Mouse (Mus musculus) embryonic facial prominence, embryonic 14.5 days (tissue): ENCODE data around the gene Cisd1. TPM values are rescaled to one million over a fixed set of nuclear protein-coding genes. Genes with fewer than 3 reads are reported as not detected.
"Not testable (repeated sequence)": the region's sequence is repeated elsewhere in the genome, so short reads cannot be mapped to it uniquely, and the experiment has no call there.

Experiments used
- ATAC-seq: fragments of 200-750 bp; cut with Nextera tagmentation; 2 replicates; pipeline ENCODE4 v1.8.0; 2017; ENCODE audit warnings: low read depth, moderate number of reproducible peaks, moderate TSS enrichment
- DNase-seq: peaks from one replicate; pipeline ENCODE4 v3.0.0-alpha.2; 2015; ENCODE audit warnings: low spot score
- H3K27ac ChIP-seq: fragments of 300-500 bp; sonication (generic); replicated peaks from 2 replicates; pipeline ENCODE4 v1.5.1; 2014; ENCODE audit warnings: low read depth, mild to moderate bottlenecking, low read length, moderate library complexity
- H3K27me3 ChIP-seq: fragments of 300-500 bp; sonication (generic); replicated peaks from 2 replicates; pipeline ENCODE4 v1.6.1; 2014; ENCODE audit warnings: low read length; ENCODE audit not compliant: control insufficient read depth, insufficient read depth
- H3K36me3 ChIP-seq: fragments of 300-500 bp; sonication (generic); 2 replicates; pipeline ENCODE4 v1.6.1; 2014; ENCODE audit warnings: low read length, mixed read lengths; ENCODE audit not compliant: control insufficient read depth, insufficient read depth
- H3K4me1 ChIP-seq: fragments of 300-500 bp; sonication (generic); 2 replicates; pipeline ENCODE4 v1.6.1; 2014; ENCODE audit warnings: antibody characterized with exemption, low read length; ENCODE audit not compliant: control insufficient read depth, insufficient read depth
- H3K4me2 ChIP-seq: fragments of 300-500 bp; sonication (generic); 2 replicates; pipeline ENCODE4 v1.6.1; 2014; ENCODE audit warnings: low read depth, mild to moderate bottlenecking, low read length, moderate library complexity, mixed read lengths
- H3K4me3 ChIP-seq: fragments of 300-500 bp; sonication (generic); 2 replicates; pipeline ENCODE4 v1.5.1; 2014; ENCODE audit warnings: low read depth, mild to moderate bottlenecking, low read length
- H3K9ac ChIP-seq: fragments of 300-500 bp; sonication (generic); 2 replicates; pipeline ENCODE4 v1.6.1; 2014; ENCODE audit warnings: low read depth, mild to moderate bottlenecking, low read length, moderate library complexity, mixed read lengths
- H3K9me3 ChIP-seq: fragments of 300-500 bp; sonication (generic); 2 replicates; pipeline ENCODE4 v1.6.1; 2016; ENCODE audit warnings: low read length; ENCODE audit not compliant: control insufficient read depth
- WGBS: fragments of 180-500 bp; shearing (Covaris S2); extraction: QIAGEN DNeasy Blood & Tissue Kit; methylation state at CpG from one replicate; pipeline ENCODE4 v1.1.7; 2014; 5-methylcytosine and 5-hydroxymethylcytosine counted together
- polyA plus RNA-seq: library from polyadenylated mRNA; unstranded; fragments of >200 nt; fragmentation: Nextera tagmentation; extraction: Ambion mirVana; gene quantifications from 2 replicates; pipeline ENCODE4 v1.2.1, GENCODE M21; 2014

Cisd1 gene
- 89.2 and 99.6 TPM in 2 replicates for polyA plus RNA-seq

GRCm38 (mm10) chr10:71344579-71345143, at the start of gene Cisd1:
Cisd1 (minus strand) TSS chr10:71344954.
- ATAC-seq (peak; percentile 69), DNase-seq (peak; percentile 96)
- under 1% methylated on average over 57 of the region's 60 CpGs for WGBS
- Histone ChIP-seq H3K4me1 (peaks cover 27% of the 10 kb centered on the region), H3K4me2 (peak within 1 kb of the TSS; percentile 88), H3K36me3 (no peaks in the 10 kb centered on the region), H3K9me3 (no peaks in the 10 kb centered on the region), H3K27me3 (no peaks in the 10 kb centered on the region), H3K27ac (no peak within 1 kb of the TSS), H3K9ac (peak within 1 kb of the TSS; percentile 88), H3K4me3 (peak within 1 kb of the TSS; percentile 91)

- Histone ChIP-seq H3K27ac (no peak overlapping the region), H3K4me1 (no peaks in the 10 kb centered on the region), H3K36me3 (no peaks in the 10 kb centered on the region), H3K9ac (no peak overlapping the region), H3K27me3 (no peaks in the 10 kb centered on the region), H3K4me3 (no peak overlapping the region), H3K9me3 (0 out of 2 replicates have a peak, but pooled peaks cover 7% of the 10 kb centered on the region), H3K4me2 (no peak overlapping the region)
- 93% methylated on average over 5 of the region's 5 CpGs for WGBS
- ATAC-seq = no peak
- DNase-seq = no peak
Measured at GRCm38 (mm10) chr10:71389311-71389710, 44.6 kb upstream of the Cisd1 start.

- WGBS = 75% methylated on average over 19 of the region's 19 CpGs
- H3K4me3 ChIP-seq = no peak overlapping the region
- DNase-seq (no peak), ATAC-seq (no peak)
- no peaks in the 10 kb centered on the region for H3K4me1 ChIP-seq
- no peak overlapping the region for H3K9ac ChIP-seq
- 0 out of 2 replicates have a peak, but pooled peaks cover 12% of the 10 kb centered on the region for H3K36me3 ChIP-seq
- no peaks in the 10 kb centered on the region for H3K9me3 ChIP-seq
- H3K27ac ChIP-seq = no peak overlapping the region
- no peak overlapping the region for H3K4me2 ChIP-seq
- no peaks in the 10 kb centered on the region for H3K27me3 ChIP-seq
Measured at GRCm38 (mm10) chr10:71384159-71385044, 39.6 kb upstream of the Cisd1 start.

GRCm38 (mm10) chr10:71383552-71383924, 38.8 kb upstream of the Cisd1 start:
- ATAC-seq, DNase-seq, H3K4me2 ChIP-seq, H3K9ac ChIP-seq, H3K27me3 ChIP-seq, H3K4me3 ChIP-seq, H3K9me3 ChIP-seq, H3K4me1 ChIP-seq, H3K27ac ChIP-seq: not testable (repeated sequence)
- H3K36me3 ChIP-seq = peaks cover 17% of the 10 kb centered on the region; the same call in 1 of the 2 replicates
- WGBS = 75% methylated on average over 6 of the region's 6 CpGs

- Histone ChIP-seq H3K36me3 (peaks cover 17% of the 10 kb centered on the region; the same call in 1 of the 2 replicates), H3K27me3 (no peaks in the 10 kb centered on the region), H3K4me3 (no peak overlapping the region), H3K9me3 (no peaks in the 10 kb centered on the region), H3K4me1 (no peaks in the 10 kb centered on the region), H3K27ac (no peak overlapping the region), H3K9ac (no peak overlapping the region), H3K4me2 (no peak overlapping the region)
- DNase-seq (no peak), ATAC-seq (no peak)
- 73% methylated on average over 8 of the region's 8 CpGs for WGBS
Measured at GRCm38 (mm10) chr10:71382858-71383551, 38.3 kb upstream of the Cisd1 start.

- Histone ChIP-seq H3K4me2 (no peak overlapping the region), H3K36me3 (peaks cover 18% of the 10 kb centered on the region; the same call in 1 of the 2 replicates), H3K4me3 (no peak overlapping the region), H3K9ac (no peak overlapping the region), H3K4me1 (no peaks in the 10 kb centered on the region), H3K27me3 (no peaks in the 10 kb centered on the region), H3K9me3 (no peaks in the 10 kb centered on the region), H3K27ac (no peak overlapping the region)
- DNase-seq (no peak), ATAC-seq (no peak)
- WGBS = 71% methylated on average over 7 of the region's 7 CpGs
Measured at GRCm38 (mm10) chr10:71382109-71382508, 37.4 kb upstream of the Cisd1 start.

GRCm38 (mm10) chr10:71381471-71382033, 36.8 kb upstream of the Cisd1 start:
- Histone ChIP-seq H3K9me3 (no peaks in the 10 kb centered on the region), H3K4me2 (no peak overlapping the region), H3K36me3 (peaks cover 23% of the 10 kb centered on the region; the same call in 1 of the 2 replicates), H3K9ac (no peak overlapping the region), H3K27me3 (no peaks in the 10 kb centered on the region), H3K27ac (no peak overlapping the region), H3K4me1 (no peaks in the 10 kb centered on the region), H3K4me3 (no peak overlapping the region)
- ATAC-seq (no peak), DNase-seq (no peak)
- 91% methylated on average over 29 of the region's 29 CpGs for WGBS

GRCm38 (mm10) chr10:71380406-71380805, 35.7 kb upstream of the Cisd1 start:
- Histone ChIP-seq H3K4me2 (no peak overlapping the region), H3K9ac (no peak overlapping the region), H3K36me3 (peaks cover 27% of the 10 kb centered on the region; the same call in 1 of the 2 replicates), H3K27ac (no peak overlapping the region), H3K4me3 (no peak overlapping the region), H3K27me3 (no peaks in the 10 kb centered on the region), H3K9me3 (no peaks in the 10 kb centered on the region), H3K4me1 (no peaks in the 10 kb centered on the region)
- no peak for DNase-seq
- ATAC-seq = no peak
- WGBS = 93% methylated on average over 7 of the region's 7 CpGs
